Mouse (Mus musculus) liver, adult 2 months (tissue): ENCODE measurements around the gene Cemip2.

Experiments used
- CTCF ChIP-seq: fragments of 200-500 bp; IDR thresholded peaks from 2 replicates; pipeline ENCODE4 v1.5.1; 2011; ENCODE audit warnings: low read depth, low read length, control low read depth
- POLR2A ChIP-seq: fragments of 200-500 bp; IDR thresholded peaks from 2 replicates; pipeline ENCODE4 v1.6.1; 2011; ENCODE audit warnings: low read length, control low read depth; ENCODE audit not compliant: insufficient read depth; ENCODE audit errors: extremely low read depth

GRCm38 (mm10) chr19:21816260-21816659, 38.1 kb downstream of the Cemip2 start:
- no peak for TF ChIP-seq CTCF
- no peak for TF ChIP-seq POLR2A
